Mouse (Mus musculus): ENCODE data around the gene Prex1. TPM values are rescaled to one million over a fixed set of nuclear protein-coding genes. Genes with fewer than 3 reads are reported as not detected.
"Not testable (repeated sequence)": the region's sequence is repeated elsewhere in the genome, so short reads cannot be mapped to it uniquely, and the experiment has no call there.

Prex1 gene
- polyA plus RNA-seq, 1 experiment from 2014 or later: 9.5 TPM

DNA sequence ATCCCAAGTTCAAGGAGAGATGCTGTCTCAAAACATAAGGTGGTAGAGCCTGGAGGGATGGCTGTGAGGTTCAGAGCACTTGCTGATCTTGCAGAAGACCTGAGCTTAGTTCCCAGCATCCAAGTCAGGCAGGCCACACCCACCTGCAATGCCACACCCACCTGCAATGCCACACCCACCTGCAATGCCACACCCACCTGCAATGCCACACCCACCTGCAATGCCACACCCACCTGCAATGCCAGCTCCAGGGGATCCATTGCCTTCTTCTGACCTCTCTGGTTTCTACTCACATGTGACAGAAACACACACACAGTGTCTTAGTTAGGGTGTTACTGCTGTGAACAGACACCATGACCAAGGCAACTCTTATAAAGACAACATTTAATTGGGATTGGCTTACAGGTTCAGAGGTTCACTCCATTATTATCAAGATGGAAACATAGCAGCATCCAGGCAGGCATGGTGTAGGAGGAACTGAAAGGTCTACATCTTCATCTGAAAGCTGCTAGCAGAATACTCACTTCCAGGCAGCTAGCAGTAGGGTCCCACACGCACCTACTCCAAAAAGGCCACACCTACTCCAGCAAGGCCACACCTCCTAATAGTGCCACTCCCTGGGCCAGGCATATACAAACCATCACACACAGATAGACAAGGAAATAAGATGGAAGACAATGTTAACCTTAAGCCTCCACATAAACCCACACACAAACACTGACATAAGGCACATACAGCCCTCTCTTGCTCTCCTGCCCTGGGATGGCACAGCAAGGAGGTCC lies 17.7 kb upstream of the Prex1 start:
- H3K9ac ChIP-seq (ENCODE audit: low read length); H3K27ac ChIP-seq (replicated peaks in 1 of 2; ENCODE audit: control insufficient read depth in 1 of 2, insufficient read depth in 1 of 2, low read depth in 2 of 2, low read length in 2 of 2); H3K27me3 ChIP-seq (ENCODE audit: control insufficient read depth, insufficient read depth, low read length); H3K4me2 ChIP-seq (ENCODE audit: low read length); H3K36me3 ChIP-seq (ENCODE audit: control insufficient read depth, insufficient read depth, low read length); H3K4me1 ChIP-seq (ENCODE audit: control insufficient read depth in 2 of 2, insufficient read depth in 2 of 2, low read length in 2 of 2); H3K4me3 ChIP-seq (ENCODE audit: control insufficient read depth in 1 of 2, insufficient read depth in 1 of 2, low read depth in 1 of 2, low read length in 2 of 2); ATAC-seq (ENCODE audit: insufficient number of reproducible peaks, insufficient read depth, low FRiP score, low read depth); H3K9me3 ChIP-seq (ENCODE audit: control insufficient read depth, low read length): not testable (repeated sequence)
- 88% methylated on average over 1 of the region's 1 CpGs for WGBS

DNA sequence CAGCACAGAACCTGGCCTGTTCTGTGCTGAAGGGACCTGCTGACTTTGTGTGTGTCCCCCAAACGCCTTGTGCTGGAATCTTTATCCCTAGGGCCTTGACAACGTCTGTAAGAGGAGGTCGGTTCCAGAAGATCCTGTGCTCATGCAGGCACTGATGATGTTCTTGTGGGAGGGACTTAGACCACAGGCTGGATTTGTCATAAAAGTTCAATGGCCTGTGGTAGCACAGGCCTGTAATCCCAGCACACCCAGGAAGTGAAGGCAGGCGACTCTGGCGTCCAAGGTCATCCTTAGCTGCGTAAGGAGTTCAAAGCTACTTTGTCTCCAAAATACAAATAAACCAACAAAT lies 16.9 kb upstream of the Prex1 start:
- no peaks in the 10 kb centered on the region for H3K36me3 ChIP-seq (ENCODE audit: control insufficient read depth, insufficient read depth, low read length)
- 64% methylated on average over 6 of the region's 6 CpGs for WGBS
- no peak for ATAC-seq (ENCODE audit: insufficient number of reproducible peaks, insufficient read depth, low FRiP score, low read depth)
- no peak overlapping the region for H3K4me3 ChIP-seq (ENCODE audit: control insufficient read depth in 1 of 2, insufficient read depth in 1 of 2, low read depth in 1 of 2, low read length in 2 of 2)
- peaks cover 3 to 8% of the 10 kb centered on the region in 2 experiments; a peak in 2 of 4 replicates for H3K4me1 ChIP-seq (ENCODE audit: control insufficient read depth in 2 of 2, insufficient read depth in 2 of 2, low read length in 2 of 2)
- no peak overlapping the region for H3K9ac ChIP-seq (ENCODE audit: low read length)
- no peaks in the 10 kb centered on the region for H3K27me3 ChIP-seq (ENCODE audit: control insufficient read depth, insufficient read depth, low read length)
- peak overlapping the region; percentile 29; the same call in 1 of the 2 replicates for H3K4me2 ChIP-seq (ENCODE audit: low read length)
- H3K9me3 ChIP-seq (ENCODE audit: control insufficient read depth, low read length): no peaks in the 10 kb centered on the region
- H3K27ac ChIP-seq (replicated peaks in 1 of 2; ENCODE audit: control insufficient read depth in 1 of 2, insufficient read depth in 1 of 2, low read depth in 2 of 2, low read length in 2 of 2): peak overlapping the region; percentile 42 to 61; a peak in 2 of 4 replicates

DNA sequence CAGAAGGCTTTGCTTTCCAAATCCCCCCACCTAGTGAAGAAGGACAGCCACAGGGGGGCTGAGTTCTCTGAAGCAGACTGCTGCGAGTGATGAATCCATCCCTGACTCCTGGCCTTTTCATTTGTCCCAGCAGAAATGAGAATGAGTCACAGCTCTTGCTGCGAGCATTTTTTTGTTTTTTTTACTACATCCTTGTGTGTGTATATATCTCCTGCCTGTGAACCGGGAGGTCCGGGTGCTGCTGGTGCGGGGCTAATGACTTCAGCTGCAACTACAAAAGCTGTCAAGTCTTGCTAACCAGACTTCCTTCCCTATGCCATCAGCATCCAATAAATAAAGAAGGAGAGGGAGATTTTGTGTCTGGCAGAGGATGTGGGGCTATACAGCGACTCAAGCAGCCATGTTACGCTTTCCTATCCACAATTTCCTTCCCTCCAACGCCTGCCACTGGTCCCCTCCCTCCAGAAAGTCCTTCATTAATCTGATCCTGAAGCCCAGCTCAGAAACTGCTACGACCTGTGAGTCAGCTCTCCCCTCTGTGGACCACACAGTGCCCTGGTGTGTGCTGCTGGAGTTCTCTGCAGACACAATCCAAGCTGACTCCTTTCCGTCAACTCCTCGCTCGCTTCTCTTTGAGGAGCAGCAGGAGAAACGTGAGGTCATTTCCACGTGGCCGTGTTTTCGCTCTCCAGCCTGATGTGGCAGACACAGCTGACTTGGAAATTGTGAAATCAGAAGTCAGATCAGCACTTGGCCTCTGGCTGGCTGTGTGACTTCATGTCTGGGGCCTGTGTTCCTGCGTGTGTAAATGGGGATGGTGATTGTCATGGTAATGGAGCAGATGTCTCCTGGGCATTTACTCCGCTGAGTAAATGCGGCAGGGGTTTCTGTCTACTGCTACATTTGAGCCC lies 16.3 kb upstream of the Prex1 start:
- no peaks in the 10 kb centered on the region for H3K36me3 ChIP-seq (ENCODE audit: control insufficient read depth, insufficient read depth, low read length)
- H3K9me3 ChIP-seq (ENCODE audit: control insufficient read depth, low read length): no peaks in the 10 kb centered on the region
- no peak for ATAC-seq (ENCODE audit: insufficient number of reproducible peaks, insufficient read depth, low FRiP score, low read depth)
- no peaks in the 10 kb centered on the region for H3K27me3 ChIP-seq (ENCODE audit: control insufficient read depth, insufficient read depth, low read length)
- peaks cover 3 to 8% of the 10 kb centered on the region in 2 experiments; a peak in 2 of 4 replicates for H3K4me1 ChIP-seq (ENCODE audit: control insufficient read depth in 2 of 2, insufficient read depth in 2 of 2, low read length in 2 of 2)
- peak overlapping the region; percentile 42 to 61; a peak in 3 of 4 replicates for H3K27ac ChIP-seq (replicated peaks in 1 of 2; ENCODE audit: control insufficient read depth in 1 of 2, insufficient read depth in 1 of 2, low read depth in 2 of 2, low read length in 2 of 2)
- H3K4me2 ChIP-seq (ENCODE audit: low read length): peak overlapping the region; percentile 29; the same call in 1 of the 2 replicates
- WGBS: 35% methylated on average over 19 of the region's 19 CpGs
- H3K9ac ChIP-seq (ENCODE audit: low read length): peak overlapping the region; percentile 25; the same call in 1 of the 2 replicates
- H3K4me3 ChIP-seq (ENCODE audit: control insufficient read depth in 1 of 2, insufficient read depth in 1 of 2, low read depth in 1 of 2, low read length in 2 of 2): no peak overlapping the region

DNA sequence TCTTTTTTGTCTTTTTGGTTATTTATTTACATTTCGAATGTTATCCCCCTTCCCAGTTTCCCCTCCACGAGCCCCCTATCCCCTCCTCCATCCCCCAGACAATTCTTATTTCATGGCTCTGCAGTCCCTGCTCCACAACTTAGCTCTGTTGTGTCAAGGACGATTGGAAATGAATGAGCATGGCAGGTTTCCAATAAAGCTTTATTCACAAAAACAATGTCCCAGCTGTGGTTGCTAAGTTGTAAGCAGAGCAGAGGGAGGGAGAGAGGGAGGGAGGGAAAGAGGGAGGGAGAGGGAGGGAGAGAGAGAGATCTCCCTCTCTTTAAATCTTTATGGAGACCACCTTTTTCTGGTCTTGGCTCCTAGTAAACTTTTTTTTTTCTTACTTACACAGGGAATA lies 15.4 kb upstream of the Prex1 start:
- Histone ChIP-seq H3K4me2 (ENCODE audit: low read length) (no peak overlapping the region), H3K36me3 (ENCODE audit: control insufficient read depth, insufficient read depth, low read length) (no peaks in the 10 kb centered on the region), H3K9me3 (ENCODE audit: control insufficient read depth, low read length) (no peaks in the 10 kb centered on the region), H3K9ac (ENCODE audit: low read length) (no peak overlapping the region), H3K27ac (replicated peaks in 1 of 2; ENCODE audit: control insufficient read depth in 1 of 2, insufficient read depth in 1 of 2, low read depth in 2 of 2, low read length in 2 of 2) (no peak overlapping the region), H3K27me3 (ENCODE audit: control insufficient read depth, insufficient read depth, low read length) (no peaks in the 10 kb centered on the region), H3K4me3 (ENCODE audit: control insufficient read depth in 1 of 2, insufficient read depth in 1 of 2, low read depth in 1 of 2, low read length in 2 of 2) (no peak overlapping the region), H3K4me1 (ENCODE audit: control insufficient read depth in 2 of 2, insufficient read depth in 2 of 2, low read length in 2 of 2) (peaks cover 3 to 8% of the 10 kb centered on the region in 2 experiments; a peak in 2 of 4 replicates)
- ATAC-seq (ENCODE audit: insufficient number of reproducible peaks, insufficient read depth, low FRiP score, low read depth): no peak
- WGBS: 70% methylated on average over 3 of the region's 3 CpGs

DNA sequence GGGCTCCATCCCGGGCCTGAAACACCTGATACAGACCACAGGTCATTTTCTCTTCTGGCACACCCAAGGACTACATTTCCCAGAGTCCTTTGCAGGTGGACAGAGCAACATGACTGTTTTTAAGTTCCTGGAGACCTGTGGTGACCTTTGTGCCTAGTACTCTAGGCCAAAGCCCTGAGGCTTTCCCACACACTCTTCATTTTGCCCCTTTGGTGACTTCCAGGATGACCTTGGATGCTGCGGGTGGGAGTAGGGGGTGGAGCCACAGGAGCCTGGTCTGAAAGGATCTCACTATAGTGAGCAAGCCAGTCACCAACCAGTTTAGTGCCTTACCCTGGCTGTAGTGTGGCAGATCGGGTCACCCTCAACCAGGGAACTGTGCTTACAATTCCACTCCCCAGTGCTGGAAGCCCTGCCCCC lies 14.6 kb upstream of the Prex1 start:
- Histone ChIP-seq H3K4me2 (ENCODE audit: low read length) (0 out of 2 replicates have a peak overlapping the region, but pooled peaks have one; percentile 5), H3K4me1 (ENCODE audit: control insufficient read depth in 2 of 2, insufficient read depth in 2 of 2, low read length in 2 of 2) (peaks cover 3 to 8% of the 10 kb centered on the region in 2 experiments; a peak in 2 of 4 replicates)
- no peak for ATAC-seq (ENCODE audit: insufficient number of reproducible peaks, insufficient read depth, low FRiP score, low read depth)

DNA sequence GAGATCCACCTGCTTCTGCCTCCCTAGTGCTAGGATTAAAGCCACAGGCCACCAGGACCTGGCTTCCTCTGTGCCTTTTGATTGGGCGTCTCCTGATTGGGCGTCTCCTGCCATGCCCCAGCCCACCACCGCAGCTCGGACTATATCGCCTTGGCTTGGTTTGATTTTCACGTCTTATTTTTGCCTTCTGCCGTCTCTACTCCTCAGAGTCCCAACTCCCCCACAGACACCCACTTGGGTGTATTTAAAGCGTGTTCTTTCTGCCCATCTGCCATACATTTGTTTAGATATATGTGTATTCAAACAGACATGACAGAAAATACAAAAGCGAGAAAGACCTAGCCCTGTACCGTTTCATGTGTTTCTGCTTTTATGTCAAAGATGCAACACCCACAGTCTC lies 14.2 kb upstream of the Prex1 start:
- Histone ChIP-seq H3K4me1 (ENCODE audit: control insufficient read depth in 2 of 2, insufficient read depth in 2 of 2, low read length in 2 of 2) (peaks cover 3 to 8% of the 10 kb centered on the region in 2 experiments; a peak in 2 of 4 replicates), H3K4me3 (ENCODE audit: control insufficient read depth in 1 of 2, insufficient read depth in 1 of 2, low read depth in 1 of 2, low read length in 2 of 2) (no peak overlapping the region), H3K36me3 (ENCODE audit: control insufficient read depth, insufficient read depth, low read length) (no peaks in the 10 kb centered on the region), H3K27me3 (ENCODE audit: control insufficient read depth, insufficient read depth, low read length) (no peaks in the 10 kb centered on the region), H3K9ac (ENCODE audit: low read length) (no peak overlapping the region), H3K9me3 (ENCODE audit: control insufficient read depth, low read length) (no peaks in the 10 kb centered on the region), H3K4me2 (ENCODE audit: low read length) (no peak overlapping the region), H3K27ac (replicated peaks in 1 of 2; ENCODE audit: control insufficient read depth in 1 of 2, insufficient read depth in 1 of 2, low read depth in 2 of 2, low read length in 2 of 2) (no peak overlapping the region)
- 82% methylated on average over 10 of the region's 10 CpGs for WGBS
- ATAC-seq (ENCODE audit: insufficient number of reproducible peaks, insufficient read depth, low FRiP score, low read depth): no peak

More for the DNA sequence above, 14.6 kb upstream of the Prex1 start:
- H3K27me3 ChIP-seq (ENCODE audit: control insufficient read depth, insufficient read depth, low read length): no peaks in the 10 kb centered on the region
- no peak overlapping the region for H3K9ac ChIP-seq (ENCODE audit: low read length)
- H3K4me3 ChIP-seq (ENCODE audit: control insufficient read depth in 1 of 2, insufficient read depth in 1 of 2, low read depth in 1 of 2, low read length in 2 of 2): no peak overlapping the region
- no peaks in the 10 kb centered on the region for H3K36me3 ChIP-seq (ENCODE audit: control insufficient read depth, insufficient read depth, low read length)
- no peak overlapping the region for H3K27ac ChIP-seq (replicated peaks in 1 of 2; ENCODE audit: control insufficient read depth in 1 of 2, insufficient read depth in 1 of 2, low read depth in 2 of 2, low read length in 2 of 2)
- WGBS: 41% methylated on average over 3 of the region's 3 CpGs
- H3K9me3 ChIP-seq (ENCODE audit: control insufficient read depth, low read length): no peaks in the 10 kb centered on the region

DNA sequence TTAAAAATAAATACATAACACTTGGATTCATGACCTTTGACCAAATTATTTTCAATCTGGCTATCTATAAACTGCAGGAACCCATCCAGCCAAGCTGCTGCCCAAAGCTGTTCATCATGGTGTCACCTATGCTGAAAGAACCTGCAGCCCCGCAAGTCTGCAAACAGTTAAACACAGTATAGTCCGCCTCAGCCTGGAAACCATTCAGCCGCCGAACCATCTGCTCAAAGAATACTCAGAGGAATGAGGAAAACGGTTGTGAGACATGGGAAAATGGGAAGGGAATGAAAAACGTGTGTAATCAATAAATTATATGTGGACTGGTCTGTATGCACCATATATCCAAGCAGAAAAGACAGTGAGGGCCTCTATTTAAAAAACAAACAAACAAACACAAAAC lies 13.3 kb upstream of the Prex1 start:
- no peaks in the 10 kb centered on the region for H3K9me3 ChIP-seq (ENCODE audit: control insufficient read depth, low read length)
- peaks cover 3 to 8% of the 10 kb centered on the region in 2 experiments; a peak in 2 of 4 replicates for H3K4me1 ChIP-seq (ENCODE audit: control insufficient read depth in 2 of 2, insufficient read depth in 2 of 2, low read length in 2 of 2)
- WGBS: 58% methylated on average over 6 of the region's 6 CpGs
- H3K4me3 ChIP-seq (ENCODE audit: control insufficient read depth in 1 of 2, insufficient read depth in 1 of 2, low read depth in 1 of 2, low read length in 2 of 2): no peak overlapping the region
- no peak overlapping the region for H3K9ac ChIP-seq (ENCODE audit: low read length)
- ATAC-seq (ENCODE audit: insufficient number of reproducible peaks, insufficient read depth, low FRiP score, low read depth): no peak
- H3K27ac ChIP-seq (replicated peaks in 1 of 2; ENCODE audit: control insufficient read depth in 1 of 2, insufficient read depth in 1 of 2, low read depth in 2 of 2, low read length in 2 of 2): no peak overlapping the region
- no peak overlapping the region for H3K4me2 ChIP-seq (ENCODE audit: low read length)
- no peaks in the 10 kb centered on the region for H3K36me3 ChIP-seq (ENCODE audit: control insufficient read depth, insufficient read depth, low read length)
- no peaks in the 10 kb centered on the region for H3K27me3 ChIP-seq (ENCODE audit: control insufficient read depth, insufficient read depth, low read length)
